Mouse (Mus musculus) forebrain, embryonic 16.5 days (tissue): Measurements from ENCODE around the gene Arhgap25. TPM values are rescaled to one million over a fixed set of nuclear protein-coding genes. Genes with fewer than 3 reads are reported as not detected.

Experiments
- polyA plus RNA-seq: library from polyadenylated mRNA; unstranded; fragments of >200 nt; fragmentation: Nextera tagmentation; extraction: Ambion mirVana; gene quantifications from 2 replicates; pipeline ENCODE4 v1.2.1, GENCODE M21; 2015

Arhgap25 gene
- polyA plus RNA-seq, 1 experiment from 2014 or later = 2.2 TPM

Other genes starting within 250 kb of the Arhgap25 start
- gene Antxr1, start 197.4 kb downstream of the Arhgap25 start, polyA plus RNA-seq = 3.1 and 3.2 TPM in 2 replicates
- not detected in 2 replicates for gene Gkn1, start 182.3 kb downstream of the Arhgap25 start, polyA plus RNA-seq
- not detected in 2 replicates for gene Gkn2, start 159.9 kb downstream of the Arhgap25 start, polyA plus RNA-seq
- 0.30 TPM in 1 of 2 replicates, not detected in the other for gene Gkn3, start 144.3 kb downstream of the Arhgap25 start, polyA plus RNA-seq
- gene Bmp10, start 104.3 kb downstream of the Arhgap25 start, polyA plus RNA-seq = not detected in 2 replicates
- 2.5 and 4.3 TPM in 2 replicates for gene Prokr1, start 57.5 kb upstream of the Arhgap25 start, polyA plus RNA-seq
- gene Aplf, start 138.9 kb upstream of the Arhgap25 start, polyA plus RNA-seq = 13.6 and 15.3 TPM in 2 replicates
- 1.8 and 2.3 TPM in 2 replicates for gene Efcc1, start 197.6 kb upstream of the Arhgap25 start, polyA plus RNA-seq
- 0.24 and 0.39 TPM in 2 replicates for gene Gp9, start 244.8 kb upstream of the Arhgap25 start, polyA plus RNA-seq